Mouse (Mus musculus): ENCODE measurements around the gene Fggy.

The Fggy gene

DNA sequence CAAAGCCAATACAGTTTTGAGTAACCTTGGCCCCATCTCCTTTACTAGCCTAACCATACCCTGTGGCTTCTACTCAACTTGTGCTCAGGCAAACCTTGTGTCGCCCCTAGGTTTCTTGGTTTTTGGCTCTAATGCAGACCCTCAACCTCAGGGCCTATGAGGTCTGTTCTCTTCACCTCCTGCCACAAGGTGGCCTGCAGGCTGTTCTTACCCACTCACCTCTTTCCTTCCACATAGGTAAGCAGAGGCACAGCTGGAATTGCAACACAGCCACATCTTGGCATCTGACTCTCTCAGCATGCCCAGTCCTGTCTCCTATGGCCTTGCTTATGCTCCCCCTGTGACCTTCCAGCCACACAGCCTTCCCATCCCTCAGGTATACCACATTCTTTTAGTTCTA is 114.7 kb downstream of the Fggy start:
- no peak for TF ChIP-seq CTCF (conservative IDR thresholded peaks at IDR 0.05; ENCODE audit: low read length)
- no peak for TF ChIP-seq POU5F1 (IDR thresholded peaks at IDR 0.05; ENCODE audit: borderline replicate concordance, low read length)
- no peak for TF ChIP-seq NANOG (IDR thresholded peaks at IDR 0.05; ENCODE audit: borderline replicate concordance, low read length)
- H3K4me1 ChIP-seq (replicated peaks; ENCODE audit: low read depth, low read length) = no peaks in the 10 kb centered on the region
- H3K27me3 ChIP-seq (ENCODE audit: insufficient read depth, low read length) = no peaks in the 10 kb centered on the region
- H3K36me3 ChIP-seq (ENCODE audit: insufficient read depth, low read length) = no peaks in the 10 kb centered on the region
- H3K4me3 ChIP-seq (replicated peaks; ENCODE audit: low read length) = no peak overlapping the region
- no peaks in the 10 kb centered on the region for H3K9me3 ChIP-seq (ENCODE audit: low read length)

DNA sequence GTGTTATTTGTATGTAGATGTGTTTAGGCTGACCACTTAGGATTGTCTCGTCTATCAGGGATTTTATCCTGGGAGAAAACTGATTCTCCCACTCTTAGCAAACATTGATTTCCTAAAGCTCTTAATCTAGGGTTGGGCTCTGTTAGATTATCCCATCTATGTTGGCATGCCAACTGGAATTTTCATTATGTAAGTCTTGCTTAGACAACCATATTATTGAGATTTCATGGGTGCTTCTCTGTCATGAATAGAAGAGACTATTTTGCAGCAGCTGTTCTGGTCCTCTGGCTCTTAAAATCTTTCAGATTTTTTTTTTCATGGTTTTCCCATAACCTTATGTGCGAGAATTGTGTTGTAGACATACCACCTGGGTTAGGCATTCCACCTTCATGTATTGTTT is 119.1 kb downstream of the Fggy start:
- Histone ChIP-seq H3K36me3 (ENCODE audit: insufficient read depth, low read length) (no peaks in the 10 kb centered on the region), H3K9me3 (ENCODE audit: low read length) (no peaks in the 10 kb centered on the region), H3K4me1 (replicated peaks; ENCODE audit: low read depth, low read length) (no peaks in the 10 kb centered on the region; the same call in 1 of the 2 replicates), H3K4me3 (replicated peaks; ENCODE audit: low read length) (no peak overlapping the region), H3K27me3 (ENCODE audit: insufficient read depth, low read length) (no peaks in the 10 kb centered on the region)
- TF ChIP-seq NANOG (IDR thresholded peaks at IDR 0.05; ENCODE audit: borderline replicate concordance, low read length) = no peak
- TF ChIP-seq POU5F1 (IDR thresholded peaks at IDR 0.05; ENCODE audit: borderline replicate concordance, low read length) = no peak
- no peak for TF ChIP-seq CTCF (conservative IDR thresholded peaks at IDR 0.05; ENCODE audit: low read length)

DNA sequence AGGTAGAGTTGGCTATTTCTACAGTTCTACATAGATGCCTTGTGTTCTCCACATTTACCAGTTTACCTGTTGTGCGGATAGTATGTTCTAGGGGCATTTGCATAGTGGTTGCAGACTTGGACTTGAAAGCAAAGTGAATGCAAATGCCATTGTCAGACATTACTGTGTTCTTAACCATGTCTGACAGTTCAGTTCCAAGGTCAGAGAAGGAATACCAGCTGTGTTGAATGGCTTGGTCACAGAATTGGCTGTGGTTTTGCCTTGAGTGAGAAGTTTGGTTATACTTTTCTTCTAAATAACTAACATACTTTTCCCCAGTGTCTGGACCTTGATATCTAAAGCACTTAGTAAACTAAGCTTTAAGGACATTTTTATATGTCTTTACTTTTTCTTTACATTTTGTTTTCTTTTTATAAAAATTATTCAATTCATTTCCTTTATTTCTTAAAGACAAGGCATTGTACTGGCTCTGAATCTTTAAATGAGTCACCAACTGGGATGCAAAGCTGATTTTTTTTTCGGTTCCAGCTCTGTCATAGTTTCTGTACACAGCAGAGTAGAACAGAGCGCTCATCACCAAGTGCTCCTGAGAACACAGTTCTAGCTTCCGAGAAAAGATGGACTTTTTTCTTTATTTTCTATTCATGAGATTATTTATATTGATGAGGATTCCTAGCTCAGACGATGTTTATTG is 123.6 kb downstream of the Fggy start:
- no peak for TF ChIP-seq CTCF (conservative IDR thresholded peaks at IDR 0.05; ENCODE audit: low read length)
- no peak for TF ChIP-seq POU5F1 (IDR thresholded peaks at IDR 0.05; ENCODE audit: borderline replicate concordance, low read length)
- TF ChIP-seq NANOG (IDR thresholded peaks at IDR 0.05; ENCODE audit: borderline replicate concordance, low read length) = no peak
- no peaks in the 10 kb centered on the region for H3K36me3 ChIP-seq (ENCODE audit: insufficient read depth, low read length)
- peaks cover 39% of the 10 kb centered on the region for H3K4me1 ChIP-seq (replicated peaks; ENCODE audit: low read depth, low read length)
- H3K27me3 ChIP-seq (ENCODE audit: insufficient read depth, low read length) = no peaks in the 10 kb centered on the region
- H3K9me3 ChIP-seq (ENCODE audit: low read length) = no peaks in the 10 kb centered on the region
- no peak overlapping the region for H3K4me3 ChIP-seq (replicated peaks; ENCODE audit: low read length)

DNA sequence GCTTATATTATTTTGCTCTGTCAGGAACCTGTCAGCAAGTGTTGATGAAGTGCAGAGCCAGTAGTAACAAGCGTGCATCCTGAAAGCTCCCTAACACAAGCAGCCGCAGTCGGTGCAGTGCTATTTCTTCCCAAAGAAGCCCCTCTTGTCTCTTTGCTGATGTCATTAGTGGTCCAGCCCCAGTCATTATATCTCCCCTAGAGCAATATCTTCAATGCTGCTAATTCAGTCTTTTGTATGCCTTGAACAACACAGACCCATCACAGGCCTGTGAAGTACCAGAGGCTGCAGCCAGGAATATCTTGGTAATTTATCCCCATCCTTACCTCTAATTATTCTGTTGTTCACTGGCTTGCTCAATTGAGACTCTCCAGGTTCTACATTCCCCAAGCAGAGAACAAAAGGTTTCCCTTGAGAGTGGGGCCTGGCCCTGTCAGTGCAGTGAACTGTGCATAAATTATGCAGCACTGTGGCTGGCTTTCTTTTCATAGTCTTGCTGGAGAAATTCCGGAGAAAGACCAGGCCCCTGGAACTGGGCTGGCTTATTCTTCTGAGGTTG is 127.3 kb downstream of the Fggy start:
- no peaks in the 10 kb centered on the region for H3K27me3 ChIP-seq (ENCODE audit: insufficient read depth, low read length)
- peak overlapping the region; percentile 23; the same call in 1 of the 2 replicates for H3K4me3 ChIP-seq (replicated peaks; ENCODE audit: low read length)
- H3K9me3 ChIP-seq (ENCODE audit: low read length) = no peaks in the 10 kb centered on the region
- H3K36me3 ChIP-seq (ENCODE audit: insufficient read depth, low read length) = no peaks in the 10 kb centered on the region
- H3K4me1 ChIP-seq (replicated peaks; ENCODE audit: low read depth, low read length) = peaks cover 48% of the 10 kb centered on the region
- TF ChIP-seq CTCF (conservative IDR thresholded peaks at IDR 0.05; ENCODE audit: low read length) (no peak), POU5F1 (IDR thresholded peaks at IDR 0.05; ENCODE audit: borderline replicate concordance, low read length) (peak; percentile 90; the same call in 1 of the 2 replicates), NANOG (IDR thresholded peaks at IDR 0.05; ENCODE audit: borderline replicate concordance, low read length) (peak; percentile 70; the same call in 1 of the 2 replicates)

DNA sequence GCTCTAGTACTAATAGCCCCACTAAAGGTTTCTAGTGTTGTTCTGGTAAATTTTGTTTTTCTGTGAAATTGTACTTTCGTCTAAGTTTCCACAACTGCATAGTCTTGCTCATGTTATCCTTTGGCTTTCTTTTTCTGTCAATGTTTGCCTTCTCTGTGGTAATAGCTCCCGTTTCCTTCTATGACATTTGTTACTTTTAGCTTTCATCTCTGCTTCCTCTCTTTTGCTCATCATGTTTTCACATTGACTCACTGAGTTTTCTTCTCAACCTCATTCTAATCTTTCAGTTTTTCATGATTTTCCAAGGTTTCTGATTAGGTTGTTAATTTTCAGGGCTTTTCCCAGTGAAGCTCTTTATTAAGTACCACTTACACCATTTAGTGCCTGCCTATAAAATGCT is 129.5 kb downstream of the Fggy start:
- peaks cover 47% of the 10 kb centered on the region for H3K4me1 ChIP-seq (replicated peaks; ENCODE audit: low read depth, low read length)
- no peaks in the 10 kb centered on the region for H3K27me3 ChIP-seq (ENCODE audit: insufficient read depth, low read length)
- no peak overlapping the region for H3K4me3 ChIP-seq (replicated peaks; ENCODE audit: low read length)
- TF ChIP-seq POU5F1 (IDR thresholded peaks at IDR 0.05; ENCODE audit: borderline replicate concordance, low read length) (no peak), NANOG (IDR thresholded peaks at IDR 0.05; ENCODE audit: borderline replicate concordance, low read length) (no peak), CTCF (conservative IDR thresholded peaks at IDR 0.05; ENCODE audit: low read length) (no peak)
- H3K9me3 ChIP-seq (ENCODE audit: low read length) = no peaks in the 10 kb centered on the region
- H3K36me3 ChIP-seq (ENCODE audit: insufficient read depth, low read length) = no peaks in the 10 kb centered on the region

DNA sequence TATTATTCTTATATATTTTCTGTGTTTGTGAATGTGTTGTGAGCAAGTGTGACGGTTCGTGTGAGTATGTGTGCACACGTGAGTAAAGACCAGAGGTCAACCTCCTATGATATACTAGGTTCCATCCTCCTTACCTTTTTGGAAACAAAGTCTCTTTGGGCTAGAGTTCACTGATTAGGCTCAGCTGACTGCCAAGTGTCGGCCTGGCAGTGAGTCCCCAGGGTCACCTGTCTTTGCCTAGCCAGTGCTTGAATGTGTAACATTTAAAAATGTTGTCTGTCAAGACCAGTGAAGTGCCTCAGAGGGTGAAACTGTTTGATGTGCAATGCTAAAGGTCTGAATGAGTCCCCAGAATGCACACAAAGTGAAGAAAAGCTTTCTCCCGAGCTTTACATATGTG is 130.0 kb downstream of the Fggy start:
- Histone ChIP-seq H3K4me1 (replicated peaks; ENCODE audit: low read depth, low read length) (peaks cover 42% of the 10 kb centered on the region), H3K27me3 (ENCODE audit: insufficient read depth, low read length) (no peaks in the 10 kb centered on the region), H3K4me3 (replicated peaks; ENCODE audit: low read length) (no peak overlapping the region), H3K36me3 (ENCODE audit: insufficient read depth, low read length) (no peaks in the 10 kb centered on the region), H3K9me3 (ENCODE audit: low read length) (no peaks in the 10 kb centered on the region)
- no peak for TF ChIP-seq NANOG (IDR thresholded peaks at IDR 0.05; ENCODE audit: borderline replicate concordance, low read length)

DNA sequence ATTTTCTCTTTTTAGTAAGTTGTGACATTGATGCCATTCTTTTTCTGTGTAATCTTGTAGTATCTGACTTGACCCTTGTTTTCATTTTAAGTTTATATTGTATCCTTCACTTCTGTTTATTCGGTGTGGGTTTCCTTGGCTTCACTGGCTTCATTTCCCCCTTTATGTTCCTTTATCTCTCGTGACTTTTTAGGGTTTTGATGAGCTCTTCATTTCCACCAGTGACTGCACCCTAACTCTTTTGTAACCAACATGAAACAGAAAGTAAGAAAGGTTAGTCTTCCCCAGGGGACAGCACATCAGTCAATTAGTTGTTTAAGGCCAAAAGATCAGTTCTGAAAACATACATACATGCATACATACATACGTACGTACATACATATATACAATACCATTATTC is 130.9 kb downstream of the Fggy start:
- no peaks in the 10 kb centered on the region for H3K27me3 ChIP-seq (ENCODE audit: insufficient read depth, low read length)
- no peaks in the 10 kb centered on the region for H3K36me3 ChIP-seq (ENCODE audit: insufficient read depth, low read length)
- no peak overlapping the region for H3K4me3 ChIP-seq (replicated peaks; ENCODE audit: low read length)
- peaks cover 34% of the 10 kb centered on the region for H3K4me1 ChIP-seq (replicated peaks; ENCODE audit: low read depth, low read length)
- H3K9me3 ChIP-seq (ENCODE audit: low read length) = no peaks in the 10 kb centered on the region
- no peak for TF ChIP-seq POU5F1 (IDR thresholded peaks at IDR 0.05; ENCODE audit: borderline replicate concordance, low read length)
- TF ChIP-seq NANOG (IDR thresholded peaks at IDR 0.05; ENCODE audit: borderline replicate concordance, low read length) = no peak
- no peak for TF ChIP-seq CTCF (conservative IDR thresholded peaks at IDR 0.05; ENCODE audit: low read length)

DNA sequence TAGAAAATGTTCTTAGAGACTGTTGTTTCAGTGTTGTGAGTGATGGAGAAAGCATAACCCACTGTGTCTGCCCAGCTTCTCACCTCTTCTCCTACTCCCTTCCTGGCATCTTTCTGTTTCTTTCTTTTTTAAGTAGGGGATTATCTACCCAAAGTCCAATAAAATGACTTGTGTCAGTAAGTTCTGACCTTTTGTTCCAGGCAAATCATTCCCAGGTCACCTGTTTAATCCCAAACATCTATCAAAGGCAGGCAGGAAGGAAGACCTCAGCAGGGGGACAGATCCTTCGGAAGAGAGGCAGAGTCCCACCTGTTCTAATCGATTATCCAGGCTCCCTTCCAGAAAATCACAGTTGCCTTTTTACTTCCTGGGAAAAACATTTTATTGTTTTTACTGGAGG is 143.1 kb downstream of the Fggy start:
- Histone ChIP-seq H3K9me3 (ENCODE audit: low read length) (no peaks in the 10 kb centered on the region), H3K4me3 (replicated peaks; ENCODE audit: low read length) (no peak overlapping the region), H3K36me3 (ENCODE audit: insufficient read depth, low read length) (no peaks in the 10 kb centered on the region), H3K27me3 (ENCODE audit: insufficient read depth, low read length) (no peaks in the 10 kb centered on the region), H3K4me1 (replicated peaks; ENCODE audit: low read depth, low read length) (no peaks in the 10 kb centered on the region)
- no peak for TF ChIP-seq POU5F1 (IDR thresholded peaks at IDR 0.05; ENCODE audit: borderline replicate concordance, low read length)
- TF ChIP-seq NANOG (IDR thresholded peaks at IDR 0.05; ENCODE audit: borderline replicate concordance, low read length) = no peak
- no peak for TF ChIP-seq CTCF (conservative IDR thresholded peaks at IDR 0.05; ENCODE audit: low read length)
